Mouse (Mus musculus) heart, embryonic 12.5 days (tissue): ENCODE results near the gene Lmtk2. TPM values are rescaled to one million over a fixed set of nuclear protein-coding genes. Genes with fewer than 3 reads are reported as not detected.

Source experiments
- ATAC-seq: fragments of 200-750 bp; cut with Nextera tagmentation; 2 replicates; pipeline ENCODE4 v1.8.0; 2017; ENCODE audit warnings: moderate TSS enrichment, moderate library complexity; ENCODE audit not compliant: insufficient number of reproducible peaks, low FRiP score
- H3K27ac ChIP-seq: fragments of 300-500 bp; sonication (generic); 2 replicates; pipeline ENCODE4 v1.5.1; 2016; ENCODE audit warnings: mild to moderate bottlenecking, moderate library complexity; ENCODE audit not compliant: poor library complexity, severe bottlenecking
- H3K27me3 ChIP-seq: fragments of 300-500 bp; sonication (generic); replicated peaks from 2 replicates; pipeline ENCODE4 v1.6.1; 2016; ENCODE audit warnings: mild to moderate bottlenecking, moderate library complexity
- H3K36me3 ChIP-seq: fragments of 300-500 bp; sonication (generic); 2 replicates; pipeline ENCODE4 v1.6.1; 2016; ENCODE audit warnings: mild to moderate bottlenecking, moderate library complexity
- H3K4me1 ChIP-seq: fragments of 300-500 bp; sonication (generic); replicated peaks from 2 replicates; pipeline ENCODE4 v1.6.1; 2016; ENCODE audit warnings: mild to moderate bottlenecking
- H3K4me2 ChIP-seq: fragments of 300-500 bp; sonication (generic); 2 replicates; pipeline ENCODE4 v1.6.1; 2016; ENCODE audit warnings: mild to moderate bottlenecking, moderate library complexity
- H3K4me3 ChIP-seq: fragments of 300-500 bp; sonication (generic); 2 replicates; pipeline ENCODE4 v1.5.1; 2016; ENCODE audit warnings: mild to moderate bottlenecking
- H3K9ac ChIP-seq: fragments of 300-500 bp; sonication (generic); 2 replicates; pipeline ENCODE4 v1.6.1; 2016; ENCODE audit warnings: mild to moderate bottlenecking, moderate library complexity
- H3K9me3 ChIP-seq: fragments of 300-500 bp; sonication (generic); replicated peaks from 2 replicates; pipeline ENCODE4 v1.6.1; 2016; ENCODE audit warnings: mild to moderate bottlenecking, moderate library complexity
- WGBS: fragments of 180-500 bp; shearing (Covaris S2); methylation state at CpG from one replicate; pipeline ENCODE4 v1.1.7; 2016; 5-methylcytosine and 5-hydroxymethylcytosine counted together
- polyA plus RNA-seq: library from polyadenylated mRNA; unstranded; fragments of >200 nt; fragmentation: Nextera tagmentation; extraction: Ambion mirVana; gene quantifications from 2 replicates; pipeline ENCODE4 v1.2.1, GENCODE M21; 2016

Lmtk2 gene
- polyA plus RNA-seq: 6.9 and 7.6 TPM in 2 replicates

DNA sequence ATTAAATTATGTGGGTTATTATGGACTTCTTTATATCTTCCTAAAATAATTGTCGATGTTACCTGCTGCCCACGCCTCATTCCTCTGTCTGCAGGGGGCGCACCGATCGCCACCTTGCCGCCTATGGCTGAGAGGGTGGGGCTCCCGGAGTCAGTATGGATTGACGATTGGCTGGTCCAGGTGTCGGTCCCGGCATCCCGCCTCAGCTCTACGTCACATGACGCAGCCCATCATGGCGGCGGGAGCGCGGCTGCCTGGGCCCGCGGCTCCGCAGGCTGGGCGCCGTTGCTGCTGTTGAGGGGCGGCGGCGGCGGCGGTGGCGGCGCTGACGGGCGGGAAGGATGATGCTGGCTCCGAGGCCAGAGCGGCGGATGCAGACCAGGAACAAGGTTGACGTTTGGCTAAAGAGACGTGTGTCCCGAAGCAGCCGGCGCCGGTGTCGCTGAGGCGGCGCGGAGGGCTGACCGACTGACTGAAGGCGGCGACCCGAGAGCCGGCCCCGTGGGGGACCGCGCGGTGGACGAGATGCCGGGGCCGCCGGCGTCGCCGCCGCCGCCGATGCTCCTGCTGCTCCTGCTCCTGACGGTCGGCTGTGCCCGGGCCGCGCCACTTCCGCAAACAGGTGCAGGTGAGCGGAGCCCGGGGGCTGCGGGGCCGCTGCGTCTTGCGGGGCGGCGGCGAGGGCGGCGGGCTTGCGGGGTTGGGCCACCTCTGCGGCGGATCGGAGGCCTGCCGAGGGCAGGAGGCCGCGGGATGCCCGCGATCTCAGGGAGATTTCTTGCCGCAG is at the start of gene Lmtk2:
Gene Lmtk2 (plus strand): TSS at position 288 of the 787 bp plus-strand sequence.
- no peaks in the 10 kb centered on the region for H3K36me3 ChIP-seq
- under 1% methylated on average over 89 of the region's 90 CpGs for WGBS
- ATAC-seq: peak; percentile 100
- no peaks in the 10 kb centered on the region for H3K9me3 ChIP-seq
- peak within 1 kb of the TSS; percentile 89 for H3K4me2 ChIP-seq
- H3K27me3 ChIP-seq: 0 out of 2 replicates have a peak, but pooled peaks cover 15% of the 10 kb centered on the region
- H3K27ac ChIP-seq: peak within 1 kb of the TSS; percentile 81
- peak within 1 kb of the TSS; percentile 95 for H3K9ac ChIP-seq
- peaks cover 19% of the 10 kb centered on the region for H3K4me1 ChIP-seq
- H3K4me3 ChIP-seq: peak within 1 kb of the TSS; percentile 95

DNA sequence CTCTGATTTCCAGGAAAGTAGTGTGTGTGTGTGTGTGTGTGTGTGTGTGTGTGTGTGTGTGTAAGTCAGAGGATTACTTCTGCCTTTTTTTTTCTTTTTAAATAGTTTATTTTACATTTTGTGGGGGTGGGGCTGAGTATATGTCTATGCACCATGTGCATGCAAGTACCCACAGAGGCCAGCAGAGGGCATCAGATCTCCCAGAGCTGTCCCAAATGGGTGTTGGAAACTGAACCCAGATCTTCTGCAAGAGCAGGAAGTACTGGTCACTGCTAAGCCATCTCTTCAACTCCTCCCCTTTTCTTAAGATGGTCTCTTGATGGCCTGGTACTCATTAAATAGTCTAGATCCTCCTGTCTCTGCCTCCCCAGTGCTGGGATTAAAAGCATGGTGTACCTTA is 49.0 kb upstream of the Lmtk2 start:
- Histone ChIP-seq H3K4me2 (no peak overlapping the region), H3K27ac (no peak overlapping the region), H3K4me1 (no peaks in the 10 kb centered on the region), H3K4me3 (no peak overlapping the region), H3K9ac (no peak overlapping the region), H3K36me3 (no peaks in the 10 kb centered on the region), H3K27me3 (no peaks in the 10 kb centered on the region), H3K9me3 (no peaks in the 10 kb centered on the region)
- ATAC-seq: no peak

DNA sequence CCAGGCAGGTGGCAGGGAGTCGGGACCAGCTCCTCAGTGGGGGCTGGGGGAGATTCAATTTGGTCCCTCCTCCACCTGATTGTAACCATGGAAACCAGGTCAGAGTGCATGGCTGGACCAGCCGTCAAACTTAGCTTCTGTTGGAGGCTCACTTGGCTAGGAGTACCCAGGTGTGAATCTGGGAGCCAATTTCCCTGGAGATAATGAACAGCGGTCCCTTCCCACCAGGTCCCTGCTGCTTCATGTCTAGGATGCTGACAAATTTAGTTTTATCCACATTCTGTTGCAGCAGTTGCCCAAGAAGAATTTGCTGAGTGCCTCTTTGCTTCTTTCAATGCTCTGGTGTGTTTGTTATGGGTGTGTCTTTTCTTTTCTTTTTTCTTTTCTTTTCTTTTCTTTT is 46.8 kb upstream of the Lmtk2 start:
- Histone ChIP-seq H3K9me3 (no peaks in the 10 kb centered on the region), H3K27me3 (no peaks in the 10 kb centered on the region), H3K4me1 (no peaks in the 10 kb centered on the region), H3K9ac (no peak overlapping the region), H3K4me3 (no peak overlapping the region), H3K4me2 (no peak overlapping the region), H3K36me3 (no peaks in the 10 kb centered on the region), H3K27ac (no peak overlapping the region)
- WGBS: 42% methylated on average over 3 of the region's 3 CpGs
- ATAC-seq: no peak

DNA sequence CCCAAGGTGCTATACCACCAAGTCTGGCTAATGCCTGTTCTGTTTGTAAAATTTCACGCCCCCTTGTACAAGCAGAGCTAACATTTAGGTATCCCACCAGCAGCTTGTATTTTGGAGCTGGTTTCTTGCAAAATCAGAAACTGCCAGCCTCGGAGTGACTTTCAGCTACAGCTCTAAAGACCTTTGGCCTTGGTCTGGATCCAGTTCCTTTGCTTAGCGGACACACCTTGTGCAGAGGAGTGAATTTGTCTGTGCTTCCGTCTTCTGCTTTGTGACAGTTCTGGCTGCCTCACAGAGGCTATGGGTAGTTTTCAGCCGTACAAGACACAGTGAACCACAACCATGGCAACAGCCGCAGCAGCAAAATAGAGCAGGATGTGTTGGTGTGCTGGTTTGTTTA is 45.9 kb upstream of the Lmtk2 start:
- 84% methylated on average over 6 of the region's 6 CpGs for WGBS
- no peak for ATAC-seq
- H3K27ac ChIP-seq: no peak overlapping the region
- H3K4me2 ChIP-seq: no peak overlapping the region
- no peaks in the 10 kb centered on the region for H3K4me1 ChIP-seq
- H3K4me3 ChIP-seq: no peak overlapping the region
- no peak overlapping the region for H3K9ac ChIP-seq
- H3K36me3 ChIP-seq: no peaks in the 10 kb centered on the region
- no peaks in the 10 kb centered on the region for H3K9me3 ChIP-seq
- no peaks in the 10 kb centered on the region for H3K27me3 ChIP-seq

DNA sequence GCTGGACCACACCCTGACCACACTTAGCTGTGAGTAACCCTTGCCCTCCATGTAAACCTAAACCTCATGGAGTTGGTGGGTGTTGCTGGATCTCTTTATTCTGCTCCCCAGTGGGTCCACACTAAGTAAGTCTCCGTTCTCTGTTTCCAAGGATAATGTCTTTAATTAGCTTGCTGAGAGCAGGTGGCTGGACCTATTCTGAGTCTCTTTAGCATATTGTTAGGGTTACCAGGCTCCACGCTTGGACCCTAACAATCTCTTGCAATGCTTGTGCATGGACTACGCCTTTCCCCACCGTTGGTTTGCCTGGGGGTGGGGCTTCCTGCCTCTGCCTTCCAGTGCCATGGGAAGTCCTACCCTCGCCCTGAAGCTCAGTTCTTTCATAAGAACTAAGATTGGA is 36.1 kb upstream of the Lmtk2 start:
- H3K9ac ChIP-seq: no peak overlapping the region
- H3K36me3 ChIP-seq: no peaks in the 10 kb centered on the region
- H3K27ac ChIP-seq: no peak overlapping the region
- H3K27me3 ChIP-seq: no peaks in the 10 kb centered on the region
- no peak overlapping the region for H3K4me2 ChIP-seq
- ATAC-seq: no peak
- peaks cover 14% of the 10 kb centered on the region for H3K9me3 ChIP-seq
- H3K4me3 ChIP-seq: no peak overlapping the region
- H3K4me1 ChIP-seq: no peaks in the 10 kb centered on the region
- 64% methylated on average over 5 of the region's 5 CpGs for WGBS

DNA sequence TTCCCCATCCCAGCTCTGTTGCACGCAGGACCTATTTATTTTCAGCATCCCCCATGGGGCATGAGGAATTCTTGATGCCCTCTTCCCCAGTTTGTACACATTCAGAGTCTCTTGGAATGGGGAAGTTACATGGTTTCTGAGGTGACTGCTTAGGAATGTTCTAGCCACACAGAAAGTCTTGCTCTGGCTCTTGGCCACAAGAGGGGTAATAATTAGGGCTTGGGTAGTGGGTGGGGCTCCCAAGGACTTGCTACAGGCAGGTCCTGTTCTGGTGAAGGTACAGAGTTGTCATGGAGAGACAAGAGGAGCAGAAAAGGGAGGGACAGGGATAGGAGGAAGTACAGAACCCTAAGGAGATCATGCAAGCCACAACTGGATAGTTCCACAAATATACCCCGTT is 34.2 kb upstream of the Lmtk2 start:
- Histone ChIP-seq H3K9me3 (peaks cover 14% of the 10 kb centered on the region), H3K9ac (no peak overlapping the region), H3K36me3 (no peaks in the 10 kb centered on the region), H3K27me3 (no peaks in the 10 kb centered on the region), H3K4me1 (no peaks in the 10 kb centered on the region), H3K27ac (no peak overlapping the region), H3K4me2 (no peak overlapping the region), H3K4me3 (no peak overlapping the region)
- 80% methylated on average over 2 of the region's 2 CpGs for WGBS
- ATAC-seq: no peak

DNA sequence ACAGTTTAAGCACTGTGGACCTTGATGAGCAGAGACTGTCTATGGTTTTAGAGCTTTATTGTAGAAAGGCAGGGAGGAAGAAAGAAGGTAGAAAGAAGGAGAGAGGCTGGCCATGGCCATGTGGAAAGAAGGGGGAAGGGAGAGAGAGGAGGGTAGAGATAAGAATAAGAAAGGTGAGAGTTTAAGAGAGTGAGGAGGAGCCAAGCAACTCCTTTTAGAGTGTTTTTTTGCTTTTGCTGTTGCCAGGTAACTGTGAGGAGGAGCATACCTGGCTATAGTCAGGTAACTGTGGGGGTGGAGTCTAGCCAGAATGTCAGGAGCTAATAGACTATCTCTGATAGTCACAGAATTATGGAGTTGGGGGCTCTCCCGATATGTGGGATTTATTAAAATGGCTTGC is 30.2 kb upstream of the Lmtk2 start:
- no peaks in the 10 kb centered on the region for H3K36me3 ChIP-seq
- H3K4me1 ChIP-seq: no peaks in the 10 kb centered on the region
- no peak overlapping the region for H3K4me3 ChIP-seq
- H3K27me3 ChIP-seq: no peaks in the 10 kb centered on the region
- no peak overlapping the region for H3K27ac ChIP-seq
- no peak overlapping the region for H3K9ac ChIP-seq
- no peak overlapping the region for H3K4me2 ChIP-seq
- peaks cover 14% of the 10 kb centered on the region for H3K9me3 ChIP-seq
- no peak for ATAC-seq
- 79% methylated on average over 1 of the region's 1 CpGs for WGBS

DNA sequence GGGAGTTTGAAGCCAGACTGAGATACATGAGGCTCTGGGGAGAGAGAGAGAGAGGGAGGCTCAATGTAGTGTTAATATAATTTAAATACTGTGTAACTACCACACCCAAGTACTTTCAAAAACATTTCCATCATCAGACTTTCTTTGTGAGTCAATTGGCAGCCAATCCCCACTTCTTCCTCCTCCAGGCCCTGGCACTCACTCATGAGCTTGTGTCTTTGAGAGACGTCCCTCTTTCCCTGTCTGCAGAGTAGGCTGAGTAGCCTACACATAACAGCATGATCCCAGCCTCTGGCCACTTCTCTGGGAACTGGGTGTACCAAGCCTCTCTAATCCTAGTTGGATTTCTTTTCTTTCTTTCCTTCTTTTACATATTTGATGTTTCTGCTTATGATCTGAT is 29.0 kb upstream of the Lmtk2 start:
- H3K27ac ChIP-seq: no peak overlapping the region
- WGBS: 43% methylated on average over 1 of the region's 1 CpGs
- no peak overlapping the region for H3K9ac ChIP-seq
- H3K9me3 ChIP-seq: peaks cover 14% of the 10 kb centered on the region; the same call in 1 of the 2 replicates
- no peak overlapping the region for H3K4me3 ChIP-seq
- no peak overlapping the region for H3K4me2 ChIP-seq
- ATAC-seq: no peak
- no peaks in the 10 kb centered on the region for H3K4me1 ChIP-seq
- H3K36me3 ChIP-seq: no peaks in the 10 kb centered on the region
- no peaks in the 10 kb centered on the region for H3K27me3 ChIP-seq

DNA sequence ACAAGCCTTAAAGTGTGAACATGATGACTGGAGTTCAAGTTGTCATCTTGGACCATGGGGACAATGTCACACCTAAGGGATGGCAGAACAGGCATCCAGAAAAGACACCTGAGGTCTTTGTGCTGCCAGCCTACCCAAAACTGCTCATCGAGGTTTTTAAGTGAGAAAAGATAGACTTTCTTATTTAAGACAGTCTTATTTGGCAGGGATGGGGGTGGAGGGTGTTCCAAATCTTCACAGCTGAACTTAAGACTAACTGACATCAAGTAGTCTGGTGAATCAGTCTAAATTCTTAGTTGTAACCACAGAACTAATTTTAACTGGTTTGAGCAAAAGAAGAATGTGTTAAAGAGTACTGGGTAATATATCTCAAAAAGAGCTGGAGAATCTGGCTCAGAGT is 22.7 kb upstream of the Lmtk2 start:
- Histone ChIP-seq H3K27me3 (no peaks in the 10 kb centered on the region), H3K4me2 (no peak overlapping the region), H3K27ac (no peak overlapping the region), H3K36me3 (no peaks in the 10 kb centered on the region), H3K9ac (no peak overlapping the region), H3K4me3 (no peak overlapping the region), H3K9me3 (no peaks in the 10 kb centered on the region), H3K4me1 (no peaks in the 10 kb centered on the region)
- ATAC-seq: no peak
- 50% methylated on average over 1 of the region's 1 CpGs for WGBS

DNA sequence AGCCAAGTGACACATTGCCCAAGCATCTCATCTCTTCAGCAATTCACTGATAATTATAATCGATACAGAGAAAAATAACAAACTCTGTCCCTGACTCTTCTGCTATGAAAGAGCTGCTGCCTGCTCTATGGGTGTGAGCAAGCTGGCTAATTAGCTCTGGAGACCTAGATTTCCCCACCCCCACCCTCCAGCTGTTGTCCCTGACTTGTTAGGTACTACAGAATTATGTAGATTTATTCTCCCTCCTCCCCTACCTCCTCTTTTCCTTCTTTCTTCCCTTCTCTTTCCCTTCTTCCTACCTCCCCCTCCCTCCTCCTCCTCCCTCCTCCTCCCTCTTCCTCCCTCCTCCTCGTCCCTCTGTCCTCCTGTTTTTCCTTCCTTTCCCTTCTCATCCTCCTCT is 19.4 kb upstream of the Lmtk2 start:
- H3K4me3 ChIP-seq: no peak overlapping the region
- WGBS: 61% methylated on average over 2 of the region's 2 CpGs
- no peak overlapping the region for H3K9ac ChIP-seq
- no peak for ATAC-seq
- H3K27me3 ChIP-seq: no peaks in the 10 kb centered on the region
- no peak overlapping the region for H3K4me2 ChIP-seq
- H3K4me1 ChIP-seq: no peaks in the 10 kb centered on the region
- no peak overlapping the region for H3K27ac ChIP-seq
- H3K36me3 ChIP-seq: no peaks in the 10 kb centered on the region
- no peaks in the 10 kb centered on the region for H3K9me3 ChIP-seq

DNA sequence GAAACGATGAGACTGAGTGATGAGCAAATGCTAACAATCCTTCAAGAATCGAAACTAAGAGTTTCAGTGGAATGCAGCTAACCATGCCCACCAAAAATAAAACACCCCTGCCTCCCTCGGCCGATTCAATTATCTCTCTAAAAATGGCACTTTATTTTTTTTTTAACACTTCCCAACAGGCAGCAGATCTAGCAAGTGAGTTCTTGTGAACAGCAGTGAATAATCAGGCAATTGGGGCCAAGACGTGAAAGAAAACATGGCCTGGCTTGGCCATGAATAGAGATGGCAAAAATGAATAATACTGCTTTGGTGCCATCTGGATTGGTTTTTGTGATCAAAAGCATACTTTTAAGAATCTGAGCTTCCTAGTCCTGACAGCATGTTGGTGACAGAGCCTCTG is 18.2 kb upstream of the Lmtk2 start:
- ATAC-seq: no peak
- Histone ChIP-seq H3K36me3 (no peaks in the 10 kb centered on the region), H3K4me2 (no peak overlapping the region), H3K9ac (no peak overlapping the region), H3K4me1 (no peaks in the 10 kb centered on the region), H3K27ac (no peak overlapping the region), H3K9me3 (no peaks in the 10 kb centered on the region), H3K4me3 (no peak overlapping the region), H3K27me3 (no peaks in the 10 kb centered on the region)
- 81% methylated on average over 5 of the region's 5 CpGs for WGBS

DNA sequence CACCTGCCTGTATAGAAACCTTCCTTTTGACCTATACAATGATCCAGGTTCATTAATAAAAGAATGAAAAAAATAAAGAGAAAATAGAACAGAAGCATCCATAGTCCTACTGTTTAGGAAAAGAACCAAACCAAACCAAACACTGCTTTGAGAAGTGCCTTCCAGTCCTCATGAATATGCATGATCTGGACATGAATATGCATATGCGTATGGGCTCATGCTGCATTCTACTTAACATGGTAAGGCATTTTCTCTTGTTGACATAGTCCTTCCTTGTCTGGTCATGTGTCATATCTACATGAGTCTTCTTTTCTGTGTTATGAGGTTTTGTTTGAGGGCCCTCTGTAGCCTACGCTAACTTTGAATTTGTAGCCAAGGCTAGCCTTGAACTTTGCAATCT is 16.7 kb upstream of the Lmtk2 start:
- WGBS: 92% methylated on average over 2 of the region's 2 CpGs

More for the DNA sequence above, 16.7 kb upstream of the Lmtk2 start:
- H3K4me1 ChIP-seq: no peaks in the 10 kb centered on the region
- no peak overlapping the region for H3K27ac ChIP-seq
- H3K4me3 ChIP-seq: no peak overlapping the region
- no peak for ATAC-seq
- H3K27me3 ChIP-seq: no peaks in the 10 kb centered on the region
- H3K36me3 ChIP-seq: no peaks in the 10 kb centered on the region
- H3K9ac ChIP-seq: no peak overlapping the region
- no peaks in the 10 kb centered on the region for H3K9me3 ChIP-seq
- no peak overlapping the region for H3K4me2 ChIP-seq
